10 mouse cellular contexts compared by ENCODE assay signal in the genomic region with DNA sequence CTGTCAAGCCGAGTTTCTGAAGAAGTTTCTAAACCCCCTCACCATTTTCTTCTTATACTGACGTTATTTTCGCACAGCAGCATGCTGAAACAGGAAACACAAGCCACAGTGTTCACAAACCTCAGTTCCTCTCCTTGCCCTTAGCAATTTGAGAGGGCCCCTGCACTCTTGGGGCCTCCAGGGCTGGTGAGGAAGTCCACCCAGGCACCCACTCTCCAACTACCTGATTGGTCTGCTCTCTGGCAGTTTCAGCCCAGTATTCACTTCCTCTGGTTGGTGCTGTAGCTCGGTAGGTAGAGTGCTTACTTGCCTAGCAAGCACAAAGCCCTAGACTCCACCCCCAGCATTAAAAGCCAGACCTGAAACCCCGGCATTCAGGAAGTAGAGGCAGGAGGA. TPM values are rescaled to one million over a fixed set of nuclear protein-coding genes. Genes with fewer than 3 reads are reported as not detected.
A peak's percentile ranks its signal among the peaks of the same experiment; 100 is the strongest.
DNase-seq lines count a peak whose midpoint lies in the region; ATAC-seq and TF ChIP-seq lines count a peak whose summit lies in the region.
"Had no signal": no experiment of that assay in that cellular context is flagged by ENCODE, and none has a peak within 500 bp of the region (broad histone marks: within the 10 kb centered on the region; RNA-seq: fewer than 3 reads in every experiment).

TSS of gene Traf3ip3 (minus strand) at position 321 of the 396 bp plus-strand sequence.

- H3K4me2 ChIP-seq in intestine, embryonic 15.5 days (replicated peaks) = no peak within 1 kb of the TSS
- H3K4me2 ChIP-seq in intestine, postnatal 0 days (replicated peaks; ENCODE audit: low read depth) = no peak within 1 kb of the TSS
- H3K4me2 ChIP-seq: hindbrain, embryonic 14.5 days; neural tube, embryonic 13.5 days had no signal

- no peaks in the 10 kb centered on the region for H3K27me3 ChIP-seq in intestine, embryonic 15.5 days (replicated peaks)
- H3K27me3 ChIP-seq in intestine, postnatal 0 days (replicated peaks; ENCODE audit: control insufficient read depth, insufficient read depth, low read length) = no peaks in the 10 kb centered on the region
- H3K27me3 ChIP-seq: neural tube, embryonic 13.5 days had no signal

- no peak within 1 kb of the TSS for H3K4me3 ChIP-seq in intestine, embryonic 15.5 days (replicated peaks)
- no peak within 1 kb of the TSS for H3K4me3 ChIP-seq in intestine, postnatal 0 days (ENCODE audit: low read depth, low read length)
- H3K4me3 ChIP-seq: neural tube, embryonic 13.5 days had no signal

- no peaks in the 10 kb centered on the region for H3K4me1 ChIP-seq in intestine, embryonic 15.5 days (replicated peaks)
- no peaks in the 10 kb centered on the region for H3K4me1 ChIP-seq in intestine, postnatal 0 days (replicated peaks; ENCODE audit: control insufficient read depth, insufficient read depth, low read length)
- H3K4me1 ChIP-seq: neural tube, embryonic 13.5 days had no signal

- ATAC-seq in intestine, embryonic 15.5 days = 0 out of 2 replicates have a peak, but pooled peaks have one; percentile 28
- no peak for ATAC-seq in intestine, postnatal 0 days

- DNase-seq in c-Kit-positive CD71-positive TER-119-positive erythroid progenitor cells, embryonic 14.5 days (ENCODE audit: low spot score) = peak; percentile 14
- peak; percentile 85 for DNase-seq in lung, postnatal 25 days (ENCODE audit: low spot score)
- DNase-seq in thymus, adult 18-20 months = peak; percentile 78 to 93
- no peak for DNase-seq in left cerebral cortex, postnatal 4 days
- no peak for DNase-seq in right cerebral cortex, postnatal 36 days (ENCODE audit: low spot score in 2 of 2)
- no peak for DNase-seq in gastrocnemius, adult 8-10 months (ENCODE audit: low spot score in 2 of 2)

- 56% methylated on average over 5 of the region's 5 CpGs for WGBS in intestine, embryonic 15.5 days
- WGBS in intestine, postnatal 0 days = 55% methylated on average over 5 of the region's 5 CpGs

- H3K9me3 ChIP-seq in intestine, embryonic 15.5 days = no peaks in the 10 kb centered on the region
- H3K9me3 ChIP-seq in intestine, postnatal 0 days (ENCODE audit: control insufficient read depth) = no peaks in the 10 kb centered on the region
- H3K9me3 ChIP-seq: neural tube, embryonic 13.5 days had no signal

- no peak within 1 kb of the TSS for H3K27ac ChIP-seq in intestine, embryonic 15.5 days
- no peak within 1 kb of the TSS for H3K27ac ChIP-seq in intestine, postnatal 0 days (ENCODE audit: low read depth, low read length)
- H3K27ac ChIP-seq: hindbrain, embryonic 14.5 days; neural tube, embryonic 13.5 days had no signal

- no peaks in the 10 kb centered on the region for H3K36me3 ChIP-seq in intestine, embryonic 15.5 days
- no peaks in the 10 kb centered on the region for H3K36me3 ChIP-seq in intestine, postnatal 0 days (ENCODE audit: control insufficient read depth, insufficient read depth)
- H3K36me3 ChIP-seq: neural tube, embryonic 13.5 days had no signal

- no peak within 1 kb of the TSS for H3K9ac ChIP-seq in intestine, embryonic 15.5 days
- H3K9ac ChIP-seq in intestine, postnatal 0 days (ENCODE audit: low read depth, low read length) = no peak within 1 kb of the TSS
- H3K9ac ChIP-seq: hindbrain, embryonic 14.5 days; neural tube, embryonic 13.5 days had no signal

- intact Hi-C loops in left cerebral cortex, postnatal 4 days (cut with DNase I) = no loop called here

- TF ChIP-seq CTCF in intestine, postnatal 0 days (IDR thresholded peaks at IDR 0.05; ENCODE audit: low read depth) = no peak

RNA-seq across cellular contexts. Expression of gene Traf3ip3, which starts in this region (rescaled TPM):
- 3.8 and 4.1 TPM in 2 replicates for polyA plus RNA-seq in intestine, embryonic 15.5 days (2015; fragmentation: Nextera tagmentation; extraction: Ambion mirVana)
- 2.5 and 3.2 TPM in 2 replicates for polyA plus RNA-seq in intestine, postnatal 0 days (2015; fragmentation: Nextera tagmentation; extraction: Ambion mirVana)
- total RNA-seq in left cerebral cortex, postnatal 4 days (2021) = 1 to 10 TPM; 1.0 to 2.0 TPM
- total RNA-seq in gastrocnemius, adult 8-10 months (2022) = 1 to 10 TPM in 1 of 4 experiments, under 1 TPM in 3; 0.48 to 2.0 (median 0.74) TPM

Comparison
In these comparisons a context has a peak if more than half of its experiments do, and no peak if none do; other contexts are left out.
1. DNase-seq: peak in c-Kit-positive CD71-positive TER-119-positive erythroid progenitor cells, embryonic 14.5 days (single experiment), lung, postnatal 25 days (single experiment) and thymus, adult 18-20 months (2 of 2); none in left cerebral cortex, postnatal 4 days (single experiment), right cerebral cortex, postnatal 36 days (0 of 2) and gastrocnemius, adult 8-10 months (0 of 2).